Mouse (Mus musculus) MEL (cell line): ENCODE measurements around the gene Gm21985. TPM values are rescaled to one million over a fixed set of nuclear protein-coding genes. Genes with fewer than 3 reads are reported as not detected.

Experiments used
- DNase-seq: peaks from one replicate; pipeline ENCODE4 v3.0.0; 2011; ENCODE audit warnings: low read depth, low spot score
- H3K27ac ChIP-seq: 2 replicates; pipeline ENCODE4 v1.5.1; 2012; ENCODE audit warnings: low read depth, mild to moderate bottlenecking, control low read depth, low read length, moderate library complexity; ENCODE audit not compliant: control insufficient read depth
- H3K27me3 ChIP-seq, 2 experiments: fragments of 150-350 bp in 1 of 2; sonication (generic) in 1 of 2; 2 replicates each; pipeline ENCODE4 v1.6.1; 2012; ENCODE audit warnings: low read length in 2 of 2, mild to moderate bottlenecking in 2 of 2, improper control_type of control experiment in 1 of 2, moderate library complexity in 1 of 2; ENCODE audit not compliant: insufficient read depth in 2 of 2, control insufficient read depth in 1 of 2
- H3K36me3 ChIP-seq, 2 experiments: 2 replicates each; pipeline ENCODE4 v1.6.1; 2012 to 2014; ENCODE audit warnings: low read length in 2 of 2, improper control_type of control experiment in 1 of 2, inconsistent platforms in 1 of 2, mild to moderate bottlenecking in 1 of 2; ENCODE audit not compliant: insufficient read depth in 2 of 2, control insufficient read depth in 1 of 2
- H3K4me1 ChIP-seq, 2 experiments: fragments of 150-350 bp in 1 of 2; sonication (generic) in 1 of 2; 2 replicates each; pipeline ENCODE4 v1.6.1; 2012; ENCODE audit warnings: low read length in 2 of 2, improper control_type of control experiment in 1 of 2, mild to moderate bottlenecking in 1 of 2; ENCODE audit not compliant: insufficient read depth in 2 of 2, control insufficient read depth in 1 of 2
- H3K4me3 ChIP-seq, 2 experiments: fragments of 150-350 bp in 1 of 2; sonication (generic) in 1 of 2; 2 replicates each; pipeline ENCODE4 v1.5.1; 2012; ENCODE audit warnings: low read depth in 2 of 2, low read length in 2 of 2, mild to moderate bottlenecking in 2 of 2, moderate library complexity in 2 of 2, control low read depth in 1 of 2, improper control_type of control experiment in 1 of 2; ENCODE audit not compliant: control insufficient read depth in 1 of 2, insufficient read depth in 1 of 2
- H3K79me2 ChIP-seq: 2 replicates; pipeline ENCODE4 v1.6.1; 2012; ENCODE audit warnings: mild to moderate bottlenecking, low read length, moderate library complexity; ENCODE audit not compliant: control insufficient read depth, poor library complexity, insufficient read depth
- H3K9ac ChIP-seq: 2 replicates; pipeline ENCODE4 v1.6.1; 2012; ENCODE audit warnings: low read depth, mild to moderate bottlenecking, control low read depth, low read length, moderate library complexity; ENCODE audit not compliant: control insufficient read depth, poor library complexity, severe bottlenecking
- H3K9me3 ChIP-seq: fragments of 150-350 bp; sonication (generic); replicated peaks from 2 replicates; pipeline ENCODE4 v1.6.1; 2012; ENCODE audit warnings: mild to moderate bottlenecking, low read length, improper control_type of control experiment, moderate library complexity; ENCODE audit not compliant: insufficient read depth
- BHLHE40 ChIP-seq: IDR thresholded peaks from 2 replicates; pipeline ENCODE4 v1.6.1; 2012; ENCODE audit warnings: low read depth, mild to moderate bottlenecking, inconsistent platforms, low read length, improper control_type of control experiment, borderline replicate concordance
- CHD2 ChIP-seq: IDR thresholded peaks from 2 replicates; pipeline ENCODE4 v1.6.1; 2011; ENCODE audit warnings: low read length, improper control_type of control experiment
- CTCF ChIP-seq, 3 experiments: IDR thresholded peaks in 2 of 3; conservative IDR thresholded peaks in 1 of 3; 2 replicates each; pipeline ENCODE4 v1.5.1; 2011 to 2012; ENCODE audit warnings: low read length in 3 of 3, low read depth in 2 of 3, mild to moderate bottlenecking in 2 of 3, improper control_type of control experiment in 1 of 3, inconsistent platforms in 1 of 3, mixed read lengths in 1 of 3, moderate library complexity in 1 of 3; ENCODE audit not compliant: control insufficient read depth in 1 of 3, insufficient read depth in 1 of 3, poor library complexity in 1 of 3, severe bottlenecking in 1 of 3
- E2F4 ChIP-seq: IDR thresholded peaks from 2 replicates; pipeline ENCODE4 v1.6.1; 2011; ENCODE audit warnings: low read depth, low read length, improper control_type of control experiment, borderline replicate concordance
- EP300 ChIP-seq, 2 experiments: IDR thresholded peaks; 2 replicates each; pipeline ENCODE4 v1.6.1; 2011; ENCODE audit warnings: improper control_type of control experiment in 2 of 2, low read length in 2 of 2, low read depth in 1 of 2, mild to moderate bottlenecking in 1 of 2
- ETS1 ChIP-seq: IDR thresholded peaks from 2 replicates; pipeline ENCODE4 v1.6.1; 2012; ENCODE audit warnings: low read depth, mild to moderate bottlenecking, inconsistent platforms, low read length, improper control_type of control experiment, moderate library complexity
- GATA1 ChIP-seq: IDR thresholded peaks from 2 replicates; pipeline ENCODE4 v1.6.1; 2011; ENCODE audit warnings: low read depth, low read length, improper control_type of control experiment
- HCFC1 ChIP-seq: IDR thresholded peaks from 2 replicates; pipeline ENCODE4 v1.6.1; 2012; ENCODE audit warnings: low read depth, mild to moderate bottlenecking, inconsistent platforms, low read length, improper control_type of control experiment, moderate library complexity
- JUND ChIP-seq: IDR thresholded peaks from 2 replicates; pipeline ENCODE4 v1.6.1; 2011; ENCODE audit warnings: low read depth, mild to moderate bottlenecking, improper control_type of control experiment, low read length
- MAFK ChIP-seq: IDR thresholded peaks from 2 replicates; pipeline ENCODE4 v1.6.1; 2011; ENCODE audit warnings: low read depth, mild to moderate bottlenecking, low read length, improper control_type of control experiment, borderline replicate concordance
- MAX ChIP-seq: IDR thresholded peaks from 2 replicates; pipeline ENCODE4 v1.6.1; 2011; ENCODE audit warnings: low read length, improper control_type of control experiment
- MAZ ChIP-seq: IDR thresholded peaks from 2 replicates; pipeline ENCODE4 v1.6.1; 2012; ENCODE audit warnings: low read depth, mild to moderate bottlenecking, inconsistent platforms, low read length, improper control_type of control experiment
- MEF2A ChIP-seq: IDR thresholded peaks from 2 replicates; pipeline ENCODE4 v1.6.1; 2014; ENCODE audit warnings: low read depth, mild to moderate bottlenecking, inconsistent platforms, low read length, improper control_type of control experiment; ENCODE audit not compliant: poor library complexity, insufficient replicate concordance, severe bottlenecking; ENCODE audit errors: extremely low read depth
- MXI1 ChIP-seq: IDR thresholded peaks from 2 replicates; pipeline ENCODE4 v1.6.1; 2011; ENCODE audit warnings: mild to moderate bottlenecking, low read depth, low read length, improper control_type of control experiment
- MYB ChIP-seq: IDR thresholded peaks from 2 replicates; pipeline ENCODE4 v1.6.1; 2011; ENCODE audit warnings: mild to moderate bottlenecking, low read depth, low read length, improper control_type of control experiment
- MYC ChIP-seq: IDR thresholded peaks from 2 replicates; pipeline ENCODE4 v1.6.1; 2011; ENCODE audit warnings: low read depth, mild to moderate bottlenecking, low read length, improper control_type of control experiment, moderate library complexity
- NELFE ChIP-seq: IDR thresholded peaks from 2 replicates; pipeline ENCODE4 v1.6.1; 2011; ENCODE audit warnings: low read depth, low read length, improper control_type of control experiment
- NRF1 ChIP-seq: IDR thresholded peaks from 2 replicates; pipeline ENCODE4 v1.6.1; 2014; ENCODE audit warnings: low read depth, mild to moderate bottlenecking, inconsistent platforms, low read length, improper control_type of control experiment, moderate library complexity; ENCODE audit not compliant: poor library complexity, insufficient read depth, severe bottlenecking
- POLR2A ChIP-seq, 2 experiments: IDR thresholded peaks; 2 replicates each; pipeline ENCODE4 v1.6.1; 2011 to 2012; ENCODE audit warnings: low read length in 2 of 2, mild to moderate bottlenecking in 2 of 2, control low read depth in 1 of 2, improper control_type of control experiment in 1 of 2, low read depth in 1 of 2, moderate library complexity in 1 of 2; ENCODE audit not compliant: control insufficient read depth in 1 of 2, insufficient read depth in 1 of 2, poor library complexity in 1 of 2
- POLR2AphosphoS2 ChIP-seq: IDR thresholded peaks from 2 replicates; pipeline ENCODE4 v1.6.1; 2011; ENCODE audit warnings: low read length, improper control_type of control experiment
- POLR2AphosphoS5 ChIP-seq: IDR thresholded peaks from 2 replicates; pipeline ENCODE4 v1.6.1; 2012; ENCODE audit warnings: low read depth, borderline replicate concordance, mild to moderate bottlenecking, inconsistent platforms, low read length, moderate library complexity, mixed read lengths
- RAD21 ChIP-seq: IDR thresholded peaks from 2 replicates; pipeline ENCODE4 v1.6.1; 2011; ENCODE audit warnings: mild to moderate bottlenecking, low read depth, low read length, improper control_type of control experiment
- RCOR1 ChIP-seq: IDR thresholded peaks from 2 replicates; pipeline ENCODE4 v1.6.1; 2012; ENCODE audit warnings: low read depth, mild to moderate bottlenecking, inconsistent platforms, low read length, improper control_type of control experiment
- SIN3A ChIP-seq: IDR thresholded peaks from 2 replicates; pipeline ENCODE4 v1.6.1; 2012; ENCODE audit warnings: low read length, improper control_type of control experiment, inconsistent platforms
- SMC3 ChIP-seq: IDR thresholded peaks from 2 replicates; pipeline ENCODE4 v1.6.1; 2011; ENCODE audit warnings: low read depth, low read length, improper control_type of control experiment
- TAL1 ChIP-seq: IDR thresholded peaks from 2 replicates; pipeline ENCODE4 v1.6.1; 2012; ENCODE audit warnings: mild to moderate bottlenecking, inconsistent platforms, low read length, moderate library complexity, mixed read lengths
- TBP ChIP-seq: IDR thresholded peaks from 2 replicates; pipeline ENCODE4 v1.8.0; 2011; ENCODE audit warnings: low read depth, low read length, improper control_type of control experiment
- TCF12 ChIP-seq: IDR thresholded peaks from 2 replicates; pipeline ENCODE4 v1.6.1; 2014; ENCODE audit warnings: low read depth, mild to moderate bottlenecking, inconsistent platforms, low read length, improper control_type of control experiment, moderate library complexity
- UBTF ChIP-seq: IDR thresholded peaks from 2 replicates; pipeline ENCODE4 v1.6.1; 2012; ENCODE audit warnings: low read depth, mild to moderate bottlenecking, inconsistent platforms, low read length, improper control_type of control experiment, moderate library complexity, borderline replicate concordance; ENCODE audit not compliant: insufficient read depth
- USF1 ChIP-seq: IDR thresholded peaks from 2 replicates; pipeline ENCODE4 v1.6.1; 2014; ENCODE audit warnings: low read depth, mild to moderate bottlenecking, inconsistent platforms, low read length, improper control_type of control experiment, moderate library complexity
- USF2 ChIP-seq, 2 experiments: IDR thresholded peaks; 2 replicates each; pipeline ENCODE4 v1.6.1; 2011 to 2012; ENCODE audit warnings: improper control_type of control experiment in 2 of 2, low read length in 2 of 2, borderline replicate concordance in 1 of 2, inconsistent platforms in 1 of 2, low read depth in 1 of 2, mild to moderate bottlenecking in 1 of 2; ENCODE audit not compliant: insufficient read depth in 1 of 2
- ZC3H11A ChIP-seq: IDR thresholded peaks from 2 replicates; pipeline ENCODE4 v1.6.1; 2012; ENCODE audit warnings: low read depth, mild to moderate bottlenecking, inconsistent platforms, low read length, improper control_type of control experiment
- ZKSCAN1 ChIP-seq: IDR thresholded peaks from 2 replicates; pipeline ENCODE4 v1.6.1; 2012; ENCODE audit warnings: low read depth, mild to moderate bottlenecking, inconsistent platforms, low read length, improper control_type of control experiment, moderate library complexity
- ZMIZ1 ChIP-seq: IDR thresholded peaks from 2 replicates; pipeline ENCODE4 v1.6.1; 2012; ENCODE audit warnings: low read depth, mild to moderate bottlenecking, inconsistent platforms, low read length, improper control_type of control experiment, moderate library complexity
- ZNF384 ChIP-seq: IDR thresholded peaks from 2 replicates; pipeline ENCODE4 v1.6.1; 2012; ENCODE audit warnings: low read depth, mild to moderate bottlenecking, inconsistent platforms, low read length, improper control_type of control experiment
- polyA plus RNA-seq, 2 experiments: library from polyadenylated mRNA; stranded (reverse) in 1 of 2; unstranded in 1 of 2; fragments of >175 nt in 1 of 2; fragments of >200 nt in 1 of 2; gene quantifications; 2 replicates each; pipeline versions ENCODE4 v1.2.1 to v1.2.4; 2012; ENCODE audit warnings: low replicate concordance in 2 of 2, low read depth in 1 of 2; ENCODE audit not compliant: insufficient read length in 2 of 2, insufficient read depth in 1 of 2, missing spikeins in 1 of 2
- total RNA-seq: library from RNA; depleted of rRNA; stranded (reverse); fragments of 300-350 nt; gene quantifications from 2 replicates; pipeline ENCODE4 v1.2.3, GENCODE M21; 2012

The Gm21985 gene
- total and polyA plus RNA-seq, 3 experiments = 0.04 TPM; not detected in 2

- Histone ChIP-seq H3K27ac (peak within 1 kb of the TSS; percentile 72), H3K9me3 (no peaks in the 10 kb centered on the region), H3K27me3 (no peaks in the 10 kb centered on the region), H3K36me3 (peaks cover 4 to 35% of the 10 kb centered on the region in 2 experiments), H3K4me1 (peaks cover 18 to 22% of the 10 kb centered on the region in 2 experiments), H3K4me3 (peak within 1 kb of the TSS; percentile 77 to 97), H3K79me2 (peaks cover 39% of the 10 kb centered on the region), H3K9ac (peak within 1 kb of the TSS; percentile 91)
- DNase-seq = peak; percentile 99
- TF ChIP-seq POLR2AphosphoS5 (peak; percentile 9; the same call in 1 of the 2 replicates), ZNF384 (no peak), SMC3 (no peak), EP300 (IDR thresholded peaks at IDR 0.05; ENCODE audit: low read depth in 1 of 2, low read length in 2 of 2) (peak in 1 of 2 experiments; percentile 52; a peak in 2 of 4 replicates), MXI1 (peak; percentile 99), MAX (peak; percentile 85), MEF2A (no peak), ZC3H11A (peak; percentile 46), JUND (no peak), ZMIZ1 (peak; percentile 96), MYC (peak; percentile 65; the same call in 1 of the 2 replicates), SIN3A (peak; percentile 99), ZKSCAN1 (no peak), TAL1 (no peak), HCFC1 (peak; percentile 97), NELFE (peak; percentile 99), BHLHE40 (no peak), RCOR1 (peak; percentile 1; the same call in 1 of the 2 replicates), POLR2AphosphoS2 (peak; percentile 100), MAFK (no peak), RAD21 (no peak), MYB (no peak), TBP (peak; percentile 88), TCF12 (peak; percentile 83), GATA1 (no peak), E2F4 (peak; percentile 86; the same call in 1 of the 2 replicates), POLR2A (IDR thresholded peaks at IDR 0.05; ENCODE audit: control insufficient read depth in 1 of 2, insufficient read depth in 1 of 2, low read depth in 1 of 2, low read length in 2 of 2, poor library complexity in 1 of 2) (peak; percentile 85 to 99; a peak in 3 of 4 replicates), CTCF (IDR thresholded peaks at IDR 0.05 in 2 of 3, conservative IDR thresholded peaks at IDR 0.05 in 1 of 3; ENCODE audit: control insufficient read depth in 1 of 3, insufficient read depth in 1 of 3, low read depth in 2 of 3, low read length in 3 of 3, poor library complexity in 1 of 3, severe bottlenecking in 1 of 3) (no peak), CHD2 (no peak), USF2 (IDR thresholded peaks at IDR 0.05; ENCODE audit: borderline replicate concordance in 1 of 2, insufficient read depth in 1 of 2, low read depth in 1 of 2, low read length in 2 of 2) (no peak), UBTF (0 out of 2 replicates have a peak, but pooled peaks have one; percentile 23), MAZ (peak; percentile 85; the same call in 1 of the 2 replicates), ETS1 (peak; percentile 70; the same call in 1 of the 2 replicates), NRF1 (0 out of 2 replicates have a peak, but pooled peaks have one; percentile 42), USF1 (peak; percentile 52; the same call in 1 of the 2 replicates)
Observed at GRCm38 (mm10) chr2:112454862-112455564, 188.9 kb downstream of the Gm21985 start, which contains the start of gene Emc7. Gene Emc7, plus strand, starts transcription at chr2:112454997.
